Mouse (Mus musculus) ovary, adult 18-20 months (tissue): ENCODE data around the gene Agpat4.

Source experiments
- DNase-seq: peaks from one replicate; pipeline ENCODE4 v3.0.0; 2022; ENCODE audit warnings: low spot score, mixed read lengths

Agpat4 gene

GRCm38 (mm10) chr17:12160984-12161764 lies 42.7 kb downstream of the Agpat4 start:
- DNase-seq: no peak

- no peak for DNase-seq
These were observed 43.4 kb downstream of the Agpat4 start for GRCm38 (mm10) chr17:12161877-12162276.

- no peak for DNase-seq
These were observed 44.3 kb downstream of the Agpat4 start for GRCm38 (mm10) chr17:12162824-12163223.

GRCm38 (mm10) chr17:12163403-12163802 lies 44.9 kb downstream of the Agpat4 start:
- no peak for DNase-seq

- DNase-seq: no peak
These were observed 45.4 kb downstream of the Agpat4 start for GRCm38 (mm10) chr17:12163903-12164302.

- no peak for DNase-seq
These were observed 46.0 kb downstream of the Agpat4 start for GRCm38 (mm10) chr17:12164507-12164906.

GRCm38 (mm10) chr17:12165009-12165695 lies 46.6 kb downstream of the Agpat4 start:
- DNase-seq: no peak

- DNase-seq: no peak
These were observed 47.2 kb downstream of the Agpat4 start for GRCm38 (mm10) chr17:12165701-12166100.

- DNase-seq: peak; percentile 64
These were observed 50.0 kb downstream of the Agpat4 start for GRCm38 (mm10) chr17:12168536-12168935.

- DNase-seq: no peak
These were observed 50.9 kb downstream of the Agpat4 start for GRCm38 (mm10) chr17:12169326-12169836.

- DNase-seq: no peak
These were observed 52.4 kb downstream of the Agpat4 start for GRCm38 (mm10) chr17:12170791-12171497.

- no peak for DNase-seq
These were observed 53.2 kb downstream of the Agpat4 start for GRCm38 (mm10) chr17:12171666-12172065.

GRCm38 (mm10) chr17:12174221-12174620 lies 55.7 kb downstream of the Agpat4 start:
- no peak for DNase-seq

- no peak for DNase-seq
These were observed 56.4 kb downstream of the Agpat4 start for GRCm38 (mm10) chr17:12174896-12175295.

- no peak for DNase-seq
These were observed 57.1 kb downstream of the Agpat4 start for GRCm38 (mm10) chr17:12175626-12176025.

- no peak for DNase-seq
These were observed 60.8 kb downstream of the Agpat4 start for GRCm38 (mm10) chr17:12179339-12179738.

- DNase-seq: no peak
These were observed 61.3 kb downstream of the Agpat4 start for GRCm38 (mm10) chr17:12179766-12180165.

- DNase-seq: no peak
These were observed 64.4 kb downstream of the Agpat4 start for GRCm38 (mm10) chr17:12182702-12183485.

GRCm38 (mm10) chr17:12184283-12184682 lies 65.8 kb downstream of the Agpat4 start:
- DNase-seq: no peak

- DNase-seq: no peak
These were observed 67.4 kb downstream of the Agpat4 start for GRCm38 (mm10) chr17:12185855-12186254.

GRCm38 (mm10) chr17:12186341-12186740 lies 67.8 kb downstream of the Agpat4 start:
- no peak for DNase-seq

GRCm38 (mm10) chr17:12187782-12188181 lies 69.3 kb downstream of the Agpat4 start:
- DNase-seq: peak; percentile 69
